Mouse (Mus musculus) cerebellum, adult 11 months (tissue): ENCODE measurements at regions not wholly inside any gene's neighbourhood (a gene's known extent, or its start where the extent isn't known, plus 50 kb on each side); places are given as distances from the start of the nearest gene placed in this dataset.

Experiments
- DNase-seq: peaks from one replicate; pipeline ENCODE4 v3.0.0; 2022

DNA sequence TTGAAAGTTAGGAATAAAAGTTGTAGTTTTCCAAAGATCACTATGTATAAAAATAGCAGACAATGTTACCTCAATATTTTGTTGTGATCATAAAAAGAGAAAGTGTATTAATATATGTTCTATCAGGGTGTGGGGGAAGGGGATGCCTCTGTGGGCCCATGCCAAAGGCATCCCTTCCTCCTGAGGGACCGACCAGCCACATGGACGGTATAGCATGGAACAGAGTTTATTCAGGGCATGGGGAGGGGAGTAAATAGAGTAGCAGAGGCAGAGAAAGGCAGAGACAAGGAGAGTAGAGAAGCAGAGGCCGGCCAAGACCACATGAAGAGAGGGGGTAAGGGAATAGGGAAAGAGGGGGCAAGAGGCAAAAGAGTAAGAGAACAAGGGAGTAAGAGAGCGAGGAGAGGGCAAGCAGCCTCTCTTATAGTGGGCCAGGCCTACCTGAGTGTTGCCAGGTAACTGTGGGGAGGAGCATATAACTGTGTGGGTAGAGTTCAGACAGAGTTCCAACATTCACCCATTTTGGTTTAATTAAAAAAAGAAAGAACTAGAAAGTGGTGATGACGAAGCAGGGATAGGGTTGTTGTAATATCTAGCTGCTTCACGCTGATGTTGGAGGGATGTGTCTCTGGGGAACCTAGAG, 131.7 kb upstream of the Klf6 start:
- no peak for DNase-seq

DNA sequence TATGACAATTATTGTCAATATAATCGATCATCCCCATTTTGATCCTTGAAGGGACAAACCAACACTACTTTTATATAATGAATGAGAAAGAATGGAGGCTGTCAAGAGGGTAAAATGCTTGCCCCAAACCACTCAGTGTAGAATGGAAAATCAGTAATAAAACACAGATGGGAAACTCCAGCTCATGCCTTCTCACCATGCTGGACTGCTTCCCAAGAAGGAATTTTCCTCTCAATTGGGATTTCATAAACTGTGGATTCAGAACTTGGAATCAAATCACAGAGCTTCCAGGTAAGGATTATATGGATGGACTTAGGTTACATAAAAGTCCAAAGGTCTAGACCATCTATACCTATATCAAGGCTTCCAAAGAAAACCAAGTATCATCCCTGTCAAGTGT, 129.1 kb upstream of the Klf6 start:
- no peak for DNase-seq

DNA sequence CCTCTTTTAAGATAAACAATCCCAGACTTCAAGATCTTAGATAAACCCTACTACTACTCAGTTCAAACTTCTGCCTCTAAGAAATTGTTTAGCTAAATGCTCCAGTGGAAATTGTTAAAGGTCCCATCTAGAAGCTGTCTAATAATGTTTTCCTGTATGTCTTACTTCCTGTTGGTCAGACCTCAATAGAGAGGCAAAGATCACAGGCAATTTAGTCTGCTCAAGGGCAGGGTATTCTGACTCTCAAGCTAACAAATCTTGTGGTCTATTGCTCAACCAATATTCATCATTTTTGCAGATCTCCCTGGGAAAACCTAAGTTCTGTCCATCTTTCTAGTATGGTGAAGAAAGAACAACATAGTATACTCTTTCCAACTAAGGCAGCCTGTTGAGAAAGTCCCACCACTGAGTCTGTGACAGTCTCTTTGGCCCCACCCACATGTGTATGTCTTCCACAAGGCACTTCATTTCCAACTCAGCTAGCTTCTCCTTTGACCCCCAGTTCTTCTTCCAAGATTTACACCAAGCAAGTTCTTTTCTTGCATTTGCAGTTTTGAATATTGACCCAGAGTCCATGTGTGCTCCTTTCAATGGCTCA, 126.2 kb upstream of the Klf6 start:
- DNase-seq = no peak

DNA sequence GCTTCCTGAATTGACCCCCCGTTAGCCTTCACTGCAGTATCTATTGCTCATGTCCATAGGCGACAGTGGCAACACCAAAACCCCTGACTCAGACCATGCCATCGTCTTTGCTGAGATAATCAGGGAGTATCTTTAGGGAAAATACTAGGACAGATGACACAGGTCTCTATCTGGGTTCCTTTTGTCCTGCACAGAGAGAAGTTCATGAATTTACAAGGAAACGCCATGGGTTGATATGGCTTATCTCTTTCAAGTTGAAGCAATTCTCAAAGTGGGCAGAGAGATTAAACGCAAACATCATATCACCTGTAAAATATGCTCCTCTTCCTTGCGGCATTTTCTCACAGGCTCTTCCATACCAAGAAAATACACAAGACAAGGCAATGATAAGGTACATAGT, 124.8 kb upstream of the Klf6 start:
- no peak for DNase-seq

DNA sequence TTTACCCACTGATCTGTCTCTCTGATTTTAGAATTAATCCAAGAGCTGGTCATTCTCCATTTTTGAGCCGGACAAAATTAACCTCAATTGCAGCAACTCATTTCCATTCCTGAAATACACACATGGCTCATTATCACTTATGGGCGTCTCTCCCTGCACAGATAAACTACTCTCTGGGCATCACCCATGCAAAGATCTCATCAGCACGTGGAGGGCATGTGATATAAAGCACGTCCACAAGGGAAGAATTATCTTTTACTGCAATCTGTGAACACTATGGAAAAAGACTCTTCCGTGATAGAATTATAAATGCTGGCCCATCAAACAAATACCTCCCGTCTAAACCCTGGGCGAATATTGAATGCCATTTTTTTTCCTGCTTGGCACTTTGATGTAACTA, 124.1 kb upstream of the Klf6 start:
- no peak for DNase-seq

DNA sequence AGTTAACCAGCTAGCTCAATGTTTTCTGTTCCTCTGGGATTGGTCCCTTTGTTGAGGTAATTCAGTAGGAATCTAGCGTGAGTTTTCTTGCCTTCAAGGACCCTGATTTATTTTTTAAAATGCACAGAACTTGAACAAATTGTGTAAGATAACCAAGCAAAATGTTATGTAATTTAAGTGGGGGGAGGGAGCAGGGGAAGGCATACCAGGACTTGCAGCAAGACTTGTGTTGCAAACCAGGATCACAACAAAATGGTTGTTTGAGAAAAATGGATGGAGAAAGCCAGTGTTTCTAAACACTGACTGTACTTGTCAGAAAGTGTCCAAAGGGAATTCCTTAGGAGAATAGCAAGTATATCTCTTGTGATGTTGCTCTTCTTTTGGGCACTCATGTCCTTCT, 120.5 kb upstream of the Klf6 start:
- no peak for DNase-seq

DNA sequence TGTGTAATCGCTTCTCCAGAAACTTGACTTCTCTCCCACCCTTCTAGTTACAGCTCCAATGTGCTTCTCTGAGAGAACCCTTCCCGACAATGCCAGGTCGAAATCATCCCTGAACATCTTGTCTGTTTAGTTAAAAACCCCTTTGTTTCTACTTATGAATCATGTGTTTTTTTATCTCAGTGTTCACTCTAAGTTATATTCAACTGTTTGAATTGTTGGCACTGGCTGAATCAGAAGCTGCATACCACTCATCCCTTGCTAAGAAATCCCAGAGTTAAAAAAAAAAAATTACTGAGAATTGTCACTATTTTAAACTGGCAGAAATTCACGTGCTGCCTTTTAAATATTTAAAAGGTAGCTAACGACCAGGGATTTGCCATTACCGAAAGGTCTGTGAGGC, 116.3 kb upstream of the Klf6 start:
- no peak for DNase-seq

DNA sequence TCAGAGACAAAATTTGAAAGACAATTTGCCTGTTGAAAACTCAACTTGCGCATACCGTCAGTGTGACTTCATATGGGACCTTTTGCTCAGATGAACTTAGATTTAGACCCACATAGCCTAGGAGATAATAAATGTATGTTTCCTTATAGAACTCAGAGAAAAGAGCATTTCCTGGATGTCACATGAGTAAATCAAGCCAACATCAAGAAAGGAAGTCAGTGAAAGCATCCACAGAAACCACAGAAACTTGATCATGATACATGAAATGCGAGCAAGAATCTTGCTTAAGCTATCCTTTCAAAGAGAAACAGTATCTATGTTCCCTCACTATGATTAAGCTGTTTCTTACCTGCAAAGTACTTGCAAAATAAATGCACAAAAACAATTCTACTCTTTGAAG, 104.1 kb upstream of the Klf6 start:
- DNase-seq = no peak

DNA sequence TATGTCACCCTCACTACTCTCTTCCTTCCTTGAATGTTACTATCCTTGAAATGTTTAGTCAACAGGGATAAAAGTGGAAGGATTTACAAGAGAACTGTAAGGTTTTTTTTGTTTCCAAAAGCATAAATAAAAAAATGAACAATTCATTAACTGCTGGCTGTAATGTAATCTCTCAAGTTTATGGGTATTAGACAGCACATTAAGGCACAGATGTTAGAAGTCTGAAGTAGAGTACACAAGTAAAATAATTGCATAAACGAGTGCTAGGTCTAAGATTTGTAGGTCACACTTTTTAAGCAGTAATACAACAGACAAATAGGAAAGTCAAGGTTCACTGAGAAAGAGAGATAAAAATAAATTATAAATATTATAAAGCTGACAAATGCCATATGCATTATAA, 103.3 kb upstream of the Klf6 start:
- DNase-seq = no peak

DNA sequence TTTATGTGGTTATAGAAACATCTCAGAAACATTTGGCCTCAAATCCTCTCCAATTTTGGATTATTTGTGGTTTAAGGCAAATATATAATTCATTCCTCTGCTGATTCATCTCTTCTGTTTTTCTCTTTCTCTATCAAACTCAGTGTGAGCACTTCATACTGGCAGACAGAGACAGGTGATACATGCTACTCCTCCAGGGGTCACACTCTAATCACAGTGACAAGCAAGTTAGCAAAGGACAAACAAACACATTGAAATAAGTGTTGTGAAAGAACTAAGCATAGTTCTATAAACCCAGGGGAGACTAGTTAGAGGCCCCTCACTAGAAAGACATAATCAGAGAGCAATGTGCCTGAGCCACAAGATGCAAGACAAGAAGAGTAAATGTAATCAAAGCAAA, 101.3 kb upstream of the Klf6 start:
- DNase-seq = no peak

DNA sequence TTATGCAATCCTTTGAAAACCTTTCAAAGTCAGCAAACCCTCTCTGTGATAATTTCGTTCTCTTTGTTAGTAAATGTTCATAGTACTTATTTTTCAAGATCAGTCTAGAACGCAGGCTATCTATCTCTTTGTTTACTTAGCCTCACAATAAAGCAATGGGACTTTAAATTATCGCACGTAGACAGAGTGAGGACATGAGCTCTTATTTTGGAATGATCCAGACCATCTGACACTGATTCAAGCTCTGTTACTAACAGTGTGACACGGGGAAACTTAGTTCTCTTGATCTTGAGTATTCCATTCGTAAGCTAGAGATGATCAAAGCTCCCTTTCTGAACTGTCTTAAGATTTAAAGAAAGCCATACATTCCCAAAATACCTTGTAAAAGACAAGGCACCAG, 94.9 kb upstream of the Klf6 start:
- no peak for DNase-seq

DNA sequence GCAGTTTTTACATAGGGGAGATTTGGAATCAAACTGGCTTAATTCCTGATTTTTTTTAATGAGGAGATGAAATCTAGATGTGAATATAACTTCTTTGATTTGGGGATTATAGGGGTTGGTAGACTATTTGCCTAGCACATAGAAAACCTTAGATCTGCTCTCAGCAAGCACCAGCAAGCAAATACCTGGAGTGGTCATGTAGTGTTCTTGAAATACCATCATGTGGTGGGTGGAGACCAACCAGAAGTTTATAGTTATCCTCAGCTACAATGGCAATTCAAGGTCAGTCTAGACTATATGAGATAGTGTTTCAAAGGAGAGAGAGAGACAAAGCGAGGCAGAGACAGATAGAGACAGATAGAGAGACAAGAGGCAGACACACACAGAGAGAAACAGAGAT, 94.1 kb upstream of the Klf6 start:
- no peak for DNase-seq

DNA sequence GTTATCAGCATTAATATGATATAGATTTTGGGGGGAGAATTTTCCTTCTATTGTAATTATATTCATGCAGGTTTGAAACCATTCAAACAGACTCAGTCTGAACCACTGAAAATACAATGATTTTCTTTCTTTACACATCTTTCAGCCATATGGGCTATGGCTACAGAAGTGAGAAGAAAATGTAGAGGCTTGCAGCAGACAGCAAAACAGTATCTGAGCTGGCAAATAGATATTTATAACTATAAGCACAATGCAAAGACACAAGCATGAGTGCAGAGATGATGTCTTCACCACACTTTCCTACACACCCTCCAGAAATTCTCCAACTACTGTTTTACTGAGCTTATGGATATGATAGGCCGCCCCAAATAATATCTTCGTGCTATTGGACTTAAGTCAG, 92.6 kb upstream of the Klf6 start:
- no peak for DNase-seq

DNA sequence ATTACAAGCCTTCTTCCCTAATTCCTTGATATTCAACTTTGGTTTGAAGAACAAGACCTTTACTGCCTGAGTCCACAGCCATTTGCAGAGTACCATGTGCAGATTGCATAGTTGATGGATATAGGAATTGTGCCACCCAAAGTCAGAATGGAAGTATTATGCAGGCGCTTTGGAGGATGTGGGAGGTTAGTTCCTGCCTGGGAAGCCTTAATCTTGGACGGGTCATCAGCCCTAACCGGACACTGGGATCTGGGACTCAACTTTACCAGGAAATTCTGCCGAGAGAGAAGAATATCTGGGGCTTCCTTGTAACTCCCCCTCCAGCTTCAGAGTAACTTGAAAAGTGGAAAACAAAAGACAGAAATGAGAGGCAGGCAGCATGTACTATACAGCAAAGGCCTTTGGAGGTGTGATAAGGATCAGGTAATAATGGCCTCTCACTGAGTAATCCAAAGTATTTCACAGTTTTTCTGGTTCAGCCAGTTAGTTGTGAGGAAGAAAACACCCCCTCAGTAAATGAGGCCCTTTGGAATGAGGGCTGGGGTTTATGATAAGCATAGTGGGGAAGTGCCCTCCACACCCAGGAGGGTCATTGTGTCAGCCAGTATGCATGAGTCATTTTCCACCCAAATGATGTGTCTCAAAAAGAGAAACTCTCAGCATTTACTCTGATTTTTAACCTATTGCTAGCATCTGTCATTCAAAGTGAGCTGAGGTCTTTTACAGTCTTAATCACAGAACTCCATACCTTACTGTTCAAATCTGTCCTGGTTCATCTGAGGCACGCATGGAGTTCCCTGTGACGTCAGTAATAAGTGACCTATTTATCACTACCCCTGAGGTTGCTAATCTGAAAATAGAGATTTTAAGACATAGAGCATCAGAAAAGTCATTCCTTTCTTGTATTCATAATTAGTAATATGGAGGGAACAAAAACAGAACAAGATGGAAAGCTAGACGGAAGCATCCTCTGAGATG, 91.7 kb upstream of the Klf6 start:
- no peak for DNase-seq

DNA sequence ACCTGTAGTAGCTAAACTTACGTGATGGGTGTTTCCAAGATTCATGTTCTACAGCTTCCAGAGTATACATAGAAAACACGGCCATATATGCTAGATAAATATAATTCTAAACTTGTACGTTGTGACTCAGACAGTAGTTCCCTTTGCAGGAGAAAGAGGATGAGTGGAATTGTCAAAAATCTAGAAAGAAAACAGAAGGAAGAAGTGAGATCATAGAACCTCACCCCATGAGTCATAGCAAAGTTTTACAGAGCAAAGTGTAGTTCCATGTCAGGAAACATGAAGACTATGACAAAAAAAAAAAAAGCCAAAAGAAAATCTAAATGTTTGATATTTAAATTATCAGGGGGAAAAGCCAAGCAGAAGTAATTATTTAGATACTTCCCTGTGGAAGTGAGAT, 87.5 kb upstream of the Klf6 start:
- no peak for DNase-seq

DNA sequence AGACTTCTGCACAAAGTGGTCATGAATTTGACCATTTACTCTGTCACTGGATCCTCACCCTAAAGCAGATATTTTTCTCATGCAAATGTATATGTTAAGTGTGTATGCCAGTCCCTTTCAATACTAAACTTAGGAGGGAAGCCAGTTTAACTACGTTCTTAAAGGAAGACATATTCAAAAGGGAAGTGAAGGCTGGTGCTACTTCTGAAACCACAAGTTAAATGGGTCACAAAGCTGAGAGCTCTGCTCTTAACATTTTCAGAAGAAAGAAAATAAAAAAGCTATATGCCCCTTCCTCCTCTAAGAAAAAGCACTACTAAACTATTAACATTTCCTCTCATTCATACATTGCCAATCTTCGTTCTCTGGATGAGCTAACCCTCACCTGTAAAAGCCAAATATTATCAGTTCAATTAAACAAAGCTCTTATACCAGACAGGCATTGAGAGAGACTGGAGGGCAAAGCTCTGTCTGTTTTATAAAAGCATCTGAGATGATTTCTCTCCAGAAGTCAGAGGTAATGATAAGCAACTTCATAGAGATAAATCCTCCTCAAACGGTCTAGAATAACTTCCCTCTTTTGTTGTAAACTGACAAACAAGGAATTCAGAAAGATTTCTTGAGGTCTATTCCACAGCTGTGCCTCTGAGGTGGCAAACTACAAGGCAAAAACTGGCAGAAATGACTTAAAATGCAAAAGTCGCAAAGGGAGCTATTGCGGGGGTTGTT, 82.7 kb upstream of the Klf6 start:
- DNase-seq = no peak

DNA sequence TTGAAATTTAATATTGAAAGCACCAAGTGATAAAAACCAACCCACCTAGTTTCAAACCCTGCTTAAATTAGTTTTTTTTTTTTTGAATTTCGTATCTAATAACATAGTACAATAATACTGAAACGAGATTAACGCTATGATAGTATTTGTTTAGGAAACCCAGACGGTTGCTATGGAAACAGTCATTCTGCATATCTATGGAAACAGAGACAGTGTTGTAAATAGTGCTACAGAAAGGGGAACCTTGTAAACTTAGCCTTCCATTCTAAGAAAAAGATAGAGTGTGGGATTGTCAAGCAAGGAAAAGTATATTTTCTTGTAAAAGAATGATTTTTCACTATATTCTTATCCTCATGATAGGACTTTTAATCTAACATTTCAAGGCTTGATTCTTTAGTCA, 81.9 kb upstream of the Klf6 start:
- no peak for DNase-seq

DNA sequence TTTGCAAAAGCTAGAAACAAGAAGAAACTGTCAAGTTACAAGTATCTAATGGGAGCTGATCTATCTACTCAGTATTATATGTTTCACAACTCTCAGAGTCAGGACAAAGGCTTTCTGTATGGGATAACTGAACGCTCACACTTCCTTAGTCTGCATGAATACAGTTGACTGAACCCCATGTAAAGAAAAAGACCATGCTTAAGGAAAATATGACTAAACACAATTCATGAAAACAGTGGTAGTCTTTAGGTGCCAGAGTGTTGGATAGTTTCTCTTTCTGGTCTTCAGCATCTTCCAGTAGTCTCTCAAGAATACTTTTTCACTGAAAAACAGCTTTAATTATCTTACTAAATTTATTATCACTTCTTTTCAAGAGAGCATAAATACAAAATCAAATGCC, 78.7 kb upstream of the Klf6 start:
- no peak for DNase-seq

DNA sequence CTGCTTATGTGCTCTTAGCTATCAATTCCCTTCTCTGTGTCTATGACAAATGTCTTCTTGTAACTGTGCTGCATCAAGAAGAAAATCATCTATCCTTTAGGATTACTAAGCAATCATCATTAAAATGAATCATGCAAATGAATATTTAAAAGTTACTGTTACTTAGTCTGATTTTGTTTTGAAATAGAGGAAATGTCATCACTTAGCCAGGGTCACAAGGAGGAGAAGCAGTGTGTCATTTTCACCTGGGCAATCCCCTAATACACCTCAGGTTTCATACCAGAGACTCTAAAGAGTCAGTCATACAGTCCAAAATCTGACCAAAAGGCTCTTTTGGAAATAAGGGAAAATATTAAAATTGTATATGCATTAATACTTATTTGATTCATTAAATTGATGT, 74.2 kb upstream of the Klf6 start:
- no peak for DNase-seq

DNA sequence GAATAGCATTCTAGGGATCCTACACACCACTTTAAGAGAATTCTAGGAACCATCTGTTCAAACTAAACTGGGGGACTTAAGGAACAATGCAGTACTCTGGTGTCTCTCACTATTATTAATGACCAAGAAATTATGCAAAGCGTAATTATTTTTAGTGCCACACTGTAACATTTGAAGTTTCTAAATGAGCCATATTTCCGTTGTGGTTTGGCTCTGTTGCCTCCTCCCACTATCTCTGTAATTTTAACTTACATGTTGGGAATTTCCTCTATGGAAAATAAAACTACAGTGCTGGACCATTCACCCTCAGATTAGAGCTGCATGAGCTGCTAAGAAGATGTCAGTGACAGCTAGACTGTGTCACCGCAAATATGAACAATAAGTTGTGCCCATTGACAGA, 72.0 kb upstream of the Klf6 start:
- no peak for DNase-seq

DNA sequence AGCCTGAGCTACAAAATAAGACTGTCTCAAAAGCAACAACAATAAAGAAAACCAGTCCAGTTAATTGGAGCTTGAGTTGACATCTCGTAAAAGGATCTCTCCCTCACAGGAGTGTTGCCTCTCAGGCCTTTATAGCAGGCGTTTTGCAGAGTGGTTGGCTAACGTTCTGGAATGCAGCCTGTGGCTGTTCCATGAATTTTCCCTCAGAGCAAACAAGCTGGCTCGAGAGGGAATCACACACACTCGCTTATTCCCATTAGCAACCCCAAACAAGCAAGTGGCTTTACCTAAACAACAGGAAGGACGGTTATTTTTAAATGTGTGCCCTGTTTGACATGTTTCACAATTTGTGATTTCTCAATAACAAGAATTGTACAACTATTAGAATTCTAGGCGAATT, 59.2 kb upstream of the Klf6 start:
- DNase-seq = no peak

DNA sequence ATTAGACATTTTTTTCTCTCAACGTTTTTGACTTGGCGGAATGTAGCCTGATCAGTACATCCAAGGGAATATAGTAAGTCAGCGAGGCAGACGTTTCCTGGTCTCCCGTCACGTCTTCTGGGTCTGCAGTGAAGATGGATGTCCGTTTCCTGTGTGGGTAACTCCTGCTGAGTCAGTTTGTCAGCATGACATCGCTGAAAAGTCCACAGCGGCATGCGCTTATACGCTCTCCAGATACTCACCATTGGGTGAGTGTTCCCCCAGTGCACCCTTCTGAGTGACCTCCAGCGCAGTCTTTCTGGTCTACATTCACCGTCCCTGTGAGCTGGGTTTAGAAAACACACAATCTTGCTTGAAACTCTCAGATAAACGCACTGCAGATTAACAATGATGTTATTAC, 58.5 kb upstream of the Klf6 start:
- DNase-seq = no peak

DNA sequence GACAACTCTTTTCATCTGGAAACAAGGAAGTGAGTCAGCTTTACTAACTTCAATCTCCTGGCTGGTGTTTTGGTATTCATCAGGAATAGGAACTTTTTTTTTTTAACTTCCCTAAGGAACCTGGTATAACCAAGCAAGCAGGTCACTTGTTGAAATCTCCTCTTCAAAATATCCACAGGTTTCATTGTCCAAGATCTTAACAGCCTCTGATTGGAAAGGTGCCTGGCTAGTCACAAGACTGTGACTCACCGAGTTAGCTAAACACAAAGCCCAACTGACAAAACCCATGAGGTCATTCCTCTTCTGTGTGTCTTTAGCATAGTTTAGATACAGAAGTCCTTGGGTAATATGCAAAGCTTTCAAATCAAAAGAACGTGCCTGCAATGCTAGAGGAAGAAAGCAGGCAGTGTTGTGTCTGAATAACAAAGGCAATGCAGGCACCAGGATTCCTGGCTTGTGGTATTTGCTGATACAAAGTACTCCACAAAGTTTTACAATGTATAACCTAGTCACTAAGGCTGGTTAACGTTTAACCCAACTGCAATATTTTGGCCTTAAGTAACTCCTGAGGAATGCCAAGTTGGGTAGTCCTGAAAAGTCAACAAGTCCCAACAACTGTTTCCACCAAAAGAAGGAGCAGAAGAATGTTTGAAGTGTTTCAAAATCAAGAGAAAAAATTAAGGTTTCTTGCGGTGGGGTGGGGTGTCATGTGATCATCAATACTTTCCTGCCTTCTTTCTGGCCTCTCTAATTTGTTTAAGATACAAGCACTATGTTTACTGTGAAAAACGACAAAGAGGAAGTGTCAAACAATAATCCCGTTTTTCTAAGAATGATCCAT, 57.5 kb upstream of the Klf6 start:
- DNase-seq = no peak
